Mouse (Mus musculus): ENCODE data around the gene Zfp592. TPM values are rescaled to one million over a fixed set of nuclear protein-coding genes. Genes with fewer than 3 reads are reported as not detected.
A peak's percentile ranks its signal among the peaks of the same experiment; 100 is the strongest.

Zfp592 gene
- total and polyA plus RNA-seq, 3 experiments = 12.9 to 33.0 TPM; not detected in 1

GRCm38 (mm10) chr7:80990276-80990675 lies 3.2 kb upstream of the Zfp592 start:
- peaks cover 0 to 48% of the 10 kb centered on the region in 2 experiments; a peak in 2 of 4 replicates for H3K36me3 ChIP-seq (ENCODE audit: control insufficient read depth in 1 of 2, insufficient read depth in 2 of 2, low read length in 2 of 2)
- no peak overlapping the region for H3K9ac ChIP-seq (ENCODE audit: control insufficient read depth, low read depth, low read length, poor library complexity, severe bottlenecking)
- H3K4me1 ChIP-seq (ENCODE audit: control insufficient read depth in 1 of 2, insufficient read depth in 2 of 2, low read length in 2 of 2) = peaks cover 21 to 32% of the 10 kb centered on the region in 2 experiments
- no peaks in the 10 kb centered on the region for H3K9me3 ChIP-seq (replicated peaks; ENCODE audit: insufficient read depth, low read length)
- no peak overlapping the region for H3K4me3 ChIP-seq (ENCODE audit: control insufficient read depth in 1 of 2, insufficient read depth in 1 of 2, low read depth in 2 of 2, low read length in 2 of 2)
- peak; percentile 51 for DNase-seq (ENCODE audit: low read depth, low spot score)
- H3K79me2 ChIP-seq (ENCODE audit: control insufficient read depth, insufficient read depth, low read length, poor library complexity) = peaks cover 28% of the 10 kb centered on the region
- no peak overlapping the region for H3K27ac ChIP-seq (ENCODE audit: control insufficient read depth, low read depth, low read length)
- no peak for TF ChIP-seq ELF1 (IDR thresholded peaks at IDR 0.05; ENCODE audit: low read depth, low read length)
- TF ChIP-seq POLR2AphosphoS5 (IDR thresholded peaks at IDR 0.05; ENCODE audit: borderline replicate concordance, low read depth, low read length) = no peak
- no peak for TF ChIP-seq CHD2 (IDR thresholded peaks at IDR 0.05; ENCODE audit: low read length)
- no peak for TF ChIP-seq MYC (IDR thresholded peaks at IDR 0.05; ENCODE audit: low read depth, low read length)
- TF ChIP-seq ZNF384 (IDR thresholded peaks at IDR 0.05; ENCODE audit: low read depth, low read length) = no peak
- TF ChIP-seq NELFE (IDR thresholded peaks at IDR 0.05; ENCODE audit: low read depth, low read length) = no peak
- no peak for TF ChIP-seq SIN3A (IDR thresholded peaks at IDR 0.05; ENCODE audit: low read length)
- no peak for TF ChIP-seq GABPA (IDR thresholded peaks at IDR 0.05; ENCODE audit: low read depth, low read length)
- no peak for TF ChIP-seq POLR2A (IDR thresholded peaks at IDR 0.05; ENCODE audit: control insufficient read depth in 1 of 2, insufficient read depth in 1 of 2, low read depth in 1 of 2, low read length in 2 of 2, poor library complexity in 1 of 2)
- no peak for TF ChIP-seq ZC3H11A (IDR thresholded peaks at IDR 0.05; ENCODE audit: low read depth, low read length)
- no peak for TF ChIP-seq RCOR1 (IDR thresholded peaks at IDR 0.05; ENCODE audit: low read depth, low read length)
- TF ChIP-seq E2F4 (IDR thresholded peaks at IDR 0.05; ENCODE audit: borderline replicate concordance, low read depth, low read length) = no peak
- no peak for TF ChIP-seq SMC3 (IDR thresholded peaks at IDR 0.05; ENCODE audit: low read depth, low read length)
- H3K27me3 ChIP-seq (ENCODE audit: control insufficient read depth in 1 of 2, insufficient read depth in 2 of 2, low read length in 2 of 2) = no peaks in the 10 kb centered on the region

- H3K4me3 ChIP-seq (ENCODE audit: control insufficient read depth in 1 of 2, insufficient read depth in 1 of 2, low read depth in 2 of 2, low read length in 2 of 2) = no peak overlapping the region
- no peak for DNase-seq (ENCODE audit: low read depth, low spot score)
Observed at GRCm38 (mm10) chr7:80991589-80991988, 1.9 kb upstream of the Zfp592 start.

GRCm38 (mm10) chr7:80992063-80992462 lies 1.4 kb upstream of the Zfp592 start:
- H3K79me2 ChIP-seq (ENCODE audit: control insufficient read depth, insufficient read depth, low read length, poor library complexity) = peaks cover 41% of the 10 kb centered on the region
- H3K27me3 ChIP-seq (ENCODE audit: control insufficient read depth in 1 of 2, insufficient read depth in 2 of 2, low read length in 2 of 2) = no peaks in the 10 kb centered on the region
- H3K36me3 ChIP-seq (ENCODE audit: control insufficient read depth in 1 of 2, insufficient read depth in 2 of 2, low read length in 2 of 2) = peaks cover 0 to 48% of the 10 kb centered on the region in 2 experiments; a peak in 2 of 4 replicates
- peak; percentile 24 for DNase-seq (ENCODE audit: low read depth, low spot score)
- TF ChIP-seq JUND (IDR thresholded peaks at IDR 0.05; ENCODE audit: low read depth, low read length) (no peak), MAFK (IDR thresholded peaks at IDR 0.05; ENCODE audit: borderline replicate concordance, low read depth, low read length) (no peak), MXI1 (IDR thresholded peaks at IDR 0.05; ENCODE audit: low read depth, low read length) (no peak), CHD2 (IDR thresholded peaks at IDR 0.05; ENCODE audit: low read length) (no peak), POLR2AphosphoS5 (IDR thresholded peaks at IDR 0.05; ENCODE audit: borderline replicate concordance, low read depth, low read length) (no peak), MEF2A (IDR thresholded peaks at IDR 0.05; ENCODE audit: extremely low read depth, insufficient replicate concordance, low read depth, low read length, poor library complexity, severe bottlenecking) (no peak), ZKSCAN1 (IDR thresholded peaks at IDR 0.05; ENCODE audit: low read depth, low read length) (no peak), UBTF (IDR thresholded peaks at IDR 0.05; ENCODE audit: borderline replicate concordance, insufficient read depth, low read depth, low read length) (no peak), USF1 (IDR thresholded peaks at IDR 0.05; ENCODE audit: low read depth, low read length) (no peak), ZC3H11A (IDR thresholded peaks at IDR 0.05; ENCODE audit: low read depth, low read length) (no peak), MAX (IDR thresholded peaks at IDR 0.05; ENCODE audit: low read length) (no peak), RCOR1 (IDR thresholded peaks at IDR 0.05; ENCODE audit: low read depth, low read length) (no peak), HCFC1 (IDR thresholded peaks at IDR 0.05; ENCODE audit: low read depth, low read length) (no peak), GABPA (IDR thresholded peaks at IDR 0.05; ENCODE audit: low read depth, low read length) (no peak), SMC3 (IDR thresholded peaks at IDR 0.05; ENCODE audit: low read depth, low read length) (no peak), E2F4 (IDR thresholded peaks at IDR 0.05; ENCODE audit: borderline replicate concordance, low read depth, low read length) (no peak)
- peaks cover 25 to 34% of the 10 kb centered on the region in 2 experiments for H3K4me1 ChIP-seq (ENCODE audit: control insufficient read depth in 1 of 2, insufficient read depth in 2 of 2, low read length in 2 of 2)
- H3K9ac ChIP-seq (ENCODE audit: control insufficient read depth, low read depth, low read length, poor library complexity, severe bottlenecking) = peak overlapping the region; percentile 98
- no peaks in the 10 kb centered on the region for H3K9me3 ChIP-seq (replicated peaks; ENCODE audit: insufficient read depth, low read length)
- H3K27ac ChIP-seq (ENCODE audit: control insufficient read depth, low read depth, low read length) = no peak overlapping the region
- H3K4me3 ChIP-seq (ENCODE audit: control insufficient read depth in 1 of 2, insufficient read depth in 1 of 2, low read depth in 2 of 2, low read length in 2 of 2) = peak overlapping the region; percentile 76 to 97

More at GRCm38 (mm10) chr7:80991589-80991988, 1.9 kb upstream of the Zfp592 start:
- TF ChIP-seq MAFK (IDR thresholded peaks at IDR 0.05; ENCODE audit: borderline replicate concordance, low read depth, low read length) (peak; percentile 87), CHD2 (IDR thresholded peaks at IDR 0.05; ENCODE audit: low read length) (no peak), USF2 (IDR thresholded peaks at IDR 0.05; ENCODE audit: borderline replicate concordance in 1 of 2, insufficient read depth in 1 of 2, low read depth in 1 of 2, low read length in 2 of 2) (no peak)
- H3K27me3 ChIP-seq (ENCODE audit: control insufficient read depth in 1 of 2, insufficient read depth in 2 of 2, low read length in 2 of 2) = no peaks in the 10 kb centered on the region
- H3K27ac ChIP-seq (ENCODE audit: control insufficient read depth, low read depth, low read length) = no peak overlapping the region
- no peak overlapping the region for H3K9ac ChIP-seq (ENCODE audit: control insufficient read depth, low read depth, low read length, poor library complexity, severe bottlenecking)
- no peaks in the 10 kb centered on the region for H3K9me3 ChIP-seq (replicated peaks; ENCODE audit: insufficient read depth, low read length)
- H3K36me3 ChIP-seq (ENCODE audit: control insufficient read depth in 1 of 2, insufficient read depth in 2 of 2, low read length in 2 of 2) = peaks cover 0 to 46% of the 10 kb centered on the region in 2 experiments; a peak in 2 of 4 replicates
- H3K79me2 ChIP-seq (ENCODE audit: control insufficient read depth, insufficient read depth, low read length, poor library complexity) = peaks cover 37% of the 10 kb centered on the region
- H3K4me1 ChIP-seq (ENCODE audit: control insufficient read depth in 1 of 2, insufficient read depth in 2 of 2, low read length in 2 of 2) = peaks cover 20 to 33% of the 10 kb centered on the region in 2 experiments

Data from MEL (cell line).